Mouse (Mus musculus) stomach, postnatal 0 days (tissue): ENCODE results near the gene 2810004N23Rik.

Experiments
- CTCF ChIP-seq: IDR thresholded peaks from 2 replicates; pipeline ENCODE4 v1.5.1; 2016; ENCODE audit warnings: antibody characterized with exemption, low read depth, mild to moderate bottlenecking, moderate library complexity
- EP300 ChIP-seq: optimal IDR thresholded peaks from 2 replicates; pipeline ENCODE3; 2016; ENCODE audit warnings: antibody characterized with exemption

DNA sequence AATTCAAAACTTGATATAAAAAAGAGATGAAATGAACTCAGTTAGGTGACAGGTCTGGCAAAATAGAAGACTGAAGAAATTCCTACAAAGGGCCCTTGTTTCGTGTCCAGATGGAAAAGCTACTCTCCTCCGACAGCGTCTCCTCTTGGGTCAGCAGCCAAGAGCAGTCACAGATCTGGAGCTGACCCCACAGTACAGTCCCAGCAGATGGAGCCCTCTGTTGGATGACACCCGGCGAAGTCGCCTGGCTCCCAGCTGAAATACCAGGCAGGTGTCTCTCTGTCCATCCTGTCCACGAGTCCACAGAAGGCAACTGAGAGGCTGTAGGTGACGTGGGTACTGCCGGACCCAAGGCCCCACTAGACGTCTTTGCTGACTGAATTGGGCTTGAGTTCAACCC, 47.4 kb upstream of the 2810004N23Rik start:
- TF ChIP-seq CTCF, result peak; percentile 25; the same call in 1 of the 2 replicates
- TF ChIP-seq EP300, result no peak
